Mouse (Mus musculus): ENCODE results near the gene Cd274. TPM values are rescaled to one million over a fixed set of nuclear protein-coding genes. Genes with fewer than 3 reads are reported as not detected.
"Not testable (repeated sequence)": the region's sequence is repeated elsewhere in the genome, so short reads cannot be mapped to it uniquely, and the experiment has no call there.

Gene Cd274
- polyA plus RNA-seq, 1 experiment from 2014 or later: 0.41 TPM

- Histone ChIP-seq H3K4me2 (no peak overlapping the region), H3K27ac (no peak overlapping the region), H3K4me1 (no peaks in the 10 kb centered on the region), H3K9ac (no peak overlapping the region), H3K4me3 (no peak overlapping the region), H3K36me3 (ENCODE audit: poor library complexity, severe bottlenecking) (no peaks in the 10 kb centered on the region), H3K9me3 (replicated peaks) (no peaks in the 10 kb centered on the region; the same call in 1 of the 2 replicates), H3K27me3 (no peaks in the 10 kb centered on the region)
- 74% methylated on average over 2 of the region's 2 CpGs for WGBS
- ATAC-seq: no peak
Observed at GRCm38 (mm10) chr19:29405388-29405787, 38.1 kb downstream of the Cd274 start.

- no peak for ATAC-seq
- Histone ChIP-seq H3K4me2 (no peak overlapping the region), H3K36me3 (ENCODE audit: poor library complexity, severe bottlenecking) (no peaks in the 10 kb centered on the region), H3K9ac (no peak overlapping the region), H3K9me3 (replicated peaks) (no peaks in the 10 kb centered on the region; the same call in 1 of the 2 replicates), H3K4me3 (no peak overlapping the region), H3K4me1 (no peaks in the 10 kb centered on the region), H3K27ac (no peak overlapping the region), H3K27me3 (no peaks in the 10 kb centered on the region)
- 85% methylated on average over 18 of the region's 18 CpGs for WGBS
Observed at GRCm38 (mm10) chr19:29406042-29407017, 39.1 kb downstream of the Cd274 start.

GRCm38 (mm10) chr19:29410619-29411018 is 43.4 kb downstream of the Cd274 start, which contains the start of gene Pdcd1lg2:
Gene Pdcd1lg2 (plus strand): TSS chr19:29410919.
- Histone ChIP-seq H3K4me2 (no peak within 1 kb of the TSS), H3K4me3 (no peak within 1 kb of the TSS), H3K27me3 (no peaks in the 10 kb centered on the region), H3K36me3 (ENCODE audit: poor library complexity, severe bottlenecking) (no peaks in the 10 kb centered on the region), H3K27ac (no peak within 1 kb of the TSS), H3K9ac (no peak within 1 kb of the TSS), H3K4me1 (no peaks in the 10 kb centered on the region; the same call in 1 of the 2 replicates), H3K9me3 (replicated peaks) (no peaks in the 10 kb centered on the region)
- ATAC-seq: no peak
- 81% methylated on average over 4 of the region's 4 CpGs for WGBS

- 75% methylated on average over 6 of the region's 6 CpGs for WGBS
- H3K36me3 ChIP-seq (ENCODE audit: poor library complexity, severe bottlenecking): no peaks in the 10 kb centered on the region
- H3K4me1 ChIP-seq: no peaks in the 10 kb centered on the region; the same call in 1 of the 2 replicates
- no peaks in the 10 kb centered on the region for H3K27me3 ChIP-seq
- ATAC-seq: peak; percentile 70; the same call in 1 of the 2 replicates
- H3K4me3 ChIP-seq: no peak overlapping the region
- no peak overlapping the region for H3K27ac ChIP-seq
- H3K9ac ChIP-seq: no peak overlapping the region
- H3K9me3 ChIP-seq (replicated peaks): no peaks in the 10 kb centered on the region
- H3K4me2 ChIP-seq: no peak overlapping the region
Observed at GRCm38 (mm10) chr19:29412476-29413420, 45.5 kb downstream of the Cd274 start.

DNA sequence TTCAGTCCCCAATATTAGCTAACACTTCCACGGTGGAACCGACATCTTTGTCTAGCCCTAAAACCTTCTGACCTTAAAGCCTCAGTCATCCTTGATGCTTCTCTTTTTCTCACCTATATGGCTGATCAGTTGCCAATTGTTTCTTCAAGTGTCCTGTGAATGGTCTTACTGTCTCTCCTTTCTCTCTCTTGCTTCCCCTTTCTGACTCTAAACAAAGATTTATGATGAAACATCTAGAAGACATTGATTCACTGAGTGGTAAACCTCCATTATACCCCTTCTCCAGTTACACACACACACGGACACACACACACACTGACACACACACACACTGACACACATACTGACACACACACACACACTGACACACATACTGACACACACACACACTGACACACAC is 47.3 kb downstream of the Cd274 start:
- Histone ChIP-seq H3K9ac (no peak overlapping the region), H3K27me3 (no peaks in the 10 kb centered on the region), H3K4me3 (no peak overlapping the region), H3K4me1 (no peaks in the 10 kb centered on the region; the same call in 1 of the 2 replicates), H3K4me2 (no peak overlapping the region), H3K27ac (no peak overlapping the region), H3K36me3 (ENCODE audit: poor library complexity, severe bottlenecking) (no peaks in the 10 kb centered on the region), H3K9me3 (replicated peaks) (no peaks in the 10 kb centered on the region)
- 90% methylated on average over 3 of the region's 3 CpGs for WGBS
- no peak for ATAC-seq

GRCm38 (mm10) chr19:29414917-29415316 is 47.7 kb downstream of the Cd274 start:
- H3K9ac ChIP-seq; H3K27ac ChIP-seq; H3K36me3 ChIP-seq (ENCODE audit: poor library complexity, severe bottlenecking); H3K27me3 ChIP-seq; H3K4me1 ChIP-seq; H3K4me3 ChIP-seq; H3K4me2 ChIP-seq; H3K9me3 ChIP-seq (replicated peaks); ATAC-seq: not testable (repeated sequence)

GRCm38 (mm10) chr19:29416393-29416902 is 49.2 kb downstream of the Cd274 start:
- Histone ChIP-seq H3K4me2 (no peak overlapping the region), H3K9ac (no peak overlapping the region), H3K36me3 (ENCODE audit: poor library complexity, severe bottlenecking) (no peaks in the 10 kb centered on the region), H3K4me1 (no peaks in the 10 kb centered on the region; the same call in 1 of the 2 replicates), H3K27ac (no peak overlapping the region), H3K4me3 (no peak overlapping the region), H3K9me3 (replicated peaks) (no peaks in the 10 kb centered on the region), H3K27me3 (no peaks in the 10 kb centered on the region)
- no peak for ATAC-seq
- 75% methylated on average over 3 of the region's 3 CpGs for whole genome bisulfite sequencing

DNA sequence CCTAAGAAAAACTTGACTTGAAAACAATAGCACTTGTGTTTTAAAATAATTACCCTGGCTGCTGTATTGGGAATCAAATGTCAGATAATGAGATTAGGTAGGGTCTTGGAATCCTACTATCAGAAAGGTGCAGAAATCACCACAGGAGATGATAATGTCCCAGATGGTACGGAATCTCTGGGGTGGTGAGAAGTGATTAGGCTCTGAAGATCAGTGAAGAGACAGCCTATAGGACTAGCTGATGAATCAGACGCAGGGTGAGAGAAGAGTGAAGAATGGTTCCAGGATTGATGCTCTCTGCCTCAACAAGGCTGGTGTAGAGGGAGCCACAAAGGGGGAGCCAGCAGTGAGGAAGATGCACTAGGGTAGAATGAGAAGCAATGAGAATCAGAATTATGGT is 49.9 kb downstream of the Cd274 start:
- H3K9me3 ChIP-seq (replicated peaks): no peaks in the 10 kb centered on the region
- 67% methylated on average over 2 of the region's 2 CpGs for WGBS
- no peak for ATAC-seq

GRCm38 (mm10) chr19:29417894-29418293 is 50.6 kb downstream of the Cd274 start:
- no peaks in the 10 kb centered on the region; the same call in 1 of the 2 replicates for H3K4me1 ChIP-seq
- ATAC-seq: no peak
- H3K4me2 ChIP-seq: no peak overlapping the region
- no peak overlapping the region for H3K4me3 ChIP-seq
- no peak overlapping the region for H3K9ac ChIP-seq
- no peaks in the 10 kb centered on the region for H3K36me3 ChIP-seq (ENCODE audit: poor library complexity, severe bottlenecking)
- H3K9me3 ChIP-seq (replicated peaks): no peaks in the 10 kb centered on the region
- H3K27me3 ChIP-seq: no peaks in the 10 kb centered on the region
- H3K27ac ChIP-seq: no peak overlapping the region
- WGBS: 94% methylated on average over 2 of the region's 2 CpGs

More for the DNA sequence above, 49.9 kb downstream of the Cd274 start:
- H3K9ac ChIP-seq: no peak overlapping the region
- H3K4me3 ChIP-seq: no peak overlapping the region
- no peaks in the 10 kb centered on the region; the same call in 1 of the 2 replicates for H3K4me1 ChIP-seq
- no peaks in the 10 kb centered on the region for H3K27me3 ChIP-seq
- no peak overlapping the region for H3K4me2 ChIP-seq
- H3K36me3 ChIP-seq (ENCODE audit: poor library complexity, severe bottlenecking): no peaks in the 10 kb centered on the region
- H3K27ac ChIP-seq: no peak overlapping the region

- Histone ChIP-seq H3K36me3 (ENCODE audit: poor library complexity, severe bottlenecking) (no peaks in the 10 kb centered on the region), H3K27me3 (no peaks in the 10 kb centered on the region), H3K9ac (no peak overlapping the region), H3K4me2 (no peak overlapping the region), H3K9me3 (replicated peaks) (no peaks in the 10 kb centered on the region), H3K4me1 (no peaks in the 10 kb centered on the region), H3K27ac (no peak overlapping the region), H3K4me3 (no peak overlapping the region)
- no peak for ATAC-seq
- WGBS: 46% methylated on average over 9 of the region's 9 CpGs
Observed at GRCm38 (mm10) chr19:29418661-29419115, 51.4 kb downstream of the Cd274 start.

DNA sequence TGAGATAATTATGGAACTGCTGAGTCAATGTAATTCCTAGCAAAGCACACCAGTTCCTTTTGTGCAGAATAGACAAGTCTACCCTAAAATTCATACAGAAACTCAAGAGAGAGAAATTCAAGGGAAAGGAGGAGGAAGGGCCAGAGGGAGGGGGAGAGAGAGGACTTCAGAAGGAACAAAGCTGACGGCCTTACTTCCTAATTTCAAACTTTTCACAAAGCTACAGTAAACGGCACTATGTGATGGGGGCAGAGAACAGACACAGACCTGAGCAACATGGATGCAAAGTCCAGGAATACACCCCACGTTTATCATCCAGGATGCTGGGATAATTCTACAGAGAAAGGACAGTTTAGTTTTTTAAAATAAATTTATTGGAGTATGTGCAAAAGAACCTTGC is 52.3 kb downstream of the Cd274 start:
- Histone ChIP-seq H3K27me3 (no peaks in the 10 kb centered on the region), H3K4me1 (no peaks in the 10 kb centered on the region), H3K9ac (no peak overlapping the region), H3K4me3 (no peak overlapping the region), H3K36me3 (ENCODE audit: poor library complexity, severe bottlenecking) (no peaks in the 10 kb centered on the region), H3K27ac (no peak overlapping the region), H3K4me2 (no peak overlapping the region), H3K9me3 (replicated peaks) (no peaks in the 10 kb centered on the region)
- WGBS: 70% methylated on average over 3 of the region's 3 CpGs
- ATAC-seq: no peak
